Mouse (Mus musculus) MEL (cell line): ENCODE results near the gene Cggbp1. TPM values are rescaled to one million over a fixed set of nuclear protein-coding genes. Genes with fewer than 3 reads are reported as not detected.

Source experiments
- DNase-seq: peaks from one replicate; pipeline ENCODE4 v3.0.0; 2011; ENCODE audit warnings: low read depth, low spot score
- H3K27ac ChIP-seq: 2 replicates; pipeline ENCODE4 v1.5.1; 2012; ENCODE audit warnings: low read depth, mild to moderate bottlenecking, control low read depth, low read length, moderate library complexity; ENCODE audit not compliant: control insufficient read depth
- H3K27me3 ChIP-seq, 2 experiments: fragments of 150-350 bp in 1 of 2; sonication (generic) in 1 of 2; 2 replicates each; pipeline ENCODE4 v1.6.1; 2012; ENCODE audit warnings: low read length in 2 of 2, mild to moderate bottlenecking in 2 of 2, improper control_type of control experiment in 1 of 2, moderate library complexity in 1 of 2; ENCODE audit not compliant: insufficient read depth in 2 of 2, control insufficient read depth in 1 of 2
- H3K36me3 ChIP-seq, 2 experiments: 2 replicates each; pipeline ENCODE4 v1.6.1; 2012 to 2014; ENCODE audit warnings: low read length in 2 of 2, improper control_type of control experiment in 1 of 2, inconsistent platforms in 1 of 2, mild to moderate bottlenecking in 1 of 2; ENCODE audit not compliant: insufficient read depth in 2 of 2, control insufficient read depth in 1 of 2
- H3K4me1 ChIP-seq, 2 experiments: fragments of 150-350 bp in 1 of 2; sonication (generic) in 1 of 2; 2 replicates each; pipeline ENCODE4 v1.6.1; 2012; ENCODE audit warnings: low read length in 2 of 2, improper control_type of control experiment in 1 of 2, mild to moderate bottlenecking in 1 of 2; ENCODE audit not compliant: insufficient read depth in 2 of 2, control insufficient read depth in 1 of 2
- H3K4me3 ChIP-seq, 2 experiments: fragments of 150-350 bp in 1 of 2; sonication (generic) in 1 of 2; 2 replicates each; pipeline ENCODE4 v1.5.1; 2012; ENCODE audit warnings: low read depth in 2 of 2, low read length in 2 of 2, mild to moderate bottlenecking in 2 of 2, moderate library complexity in 2 of 2, control low read depth in 1 of 2, improper control_type of control experiment in 1 of 2; ENCODE audit not compliant: control insufficient read depth in 1 of 2, insufficient read depth in 1 of 2
- H3K79me2 ChIP-seq: 2 replicates; pipeline ENCODE4 v1.6.1; 2012; ENCODE audit warnings: mild to moderate bottlenecking, low read length, moderate library complexity; ENCODE audit not compliant: control insufficient read depth, poor library complexity, insufficient read depth
- H3K9ac ChIP-seq: 2 replicates; pipeline ENCODE4 v1.6.1; 2012; ENCODE audit warnings: low read depth, mild to moderate bottlenecking, control low read depth, low read length, moderate library complexity; ENCODE audit not compliant: control insufficient read depth, poor library complexity, severe bottlenecking
- H3K9me3 ChIP-seq: fragments of 150-350 bp; sonication (generic); replicated peaks from 2 replicates; pipeline ENCODE4 v1.6.1; 2012; ENCODE audit warnings: mild to moderate bottlenecking, low read length, improper control_type of control experiment, moderate library complexity; ENCODE audit not compliant: insufficient read depth
- CHD1 ChIP-seq: IDR thresholded peaks from 2 replicates; pipeline ENCODE4 v1.6.1; 2012; ENCODE audit warnings: low read depth, mild to moderate bottlenecking, inconsistent platforms, low read length, improper control_type of control experiment
- E2F4 ChIP-seq: IDR thresholded peaks from 2 replicates; pipeline ENCODE4 v1.6.1; 2011; ENCODE audit warnings: low read depth, low read length, improper control_type of control experiment, borderline replicate concordance
- ELF1 ChIP-seq: IDR thresholded peaks from 2 replicates; pipeline ENCODE4 v1.6.1; 2014; ENCODE audit warnings: low read depth, mild to moderate bottlenecking, inconsistent platforms, low read length, improper control_type of control experiment, moderate library complexity
- EP300 ChIP-seq, 2 experiments: IDR thresholded peaks; 2 replicates each; pipeline ENCODE4 v1.6.1; 2011; ENCODE audit warnings: improper control_type of control experiment in 2 of 2, low read length in 2 of 2, low read depth in 1 of 2, mild to moderate bottlenecking in 1 of 2
- ETS1 ChIP-seq: IDR thresholded peaks from 2 replicates; pipeline ENCODE4 v1.6.1; 2012; ENCODE audit warnings: low read depth, mild to moderate bottlenecking, inconsistent platforms, low read length, improper control_type of control experiment, moderate library complexity
- GABPA ChIP-seq: IDR thresholded peaks from 2 replicates; pipeline ENCODE4 v1.6.1; 2012; ENCODE audit warnings: low read depth, mild to moderate bottlenecking, inconsistent platforms, low read length, improper control_type of control experiment, moderate library complexity
- GATA1 ChIP-seq: IDR thresholded peaks from 2 replicates; pipeline ENCODE4 v1.6.1; 2011; ENCODE audit warnings: low read depth, low read length, improper control_type of control experiment
- KAT2A ChIP-seq: conservative IDR thresholded peaks from 2 replicates; pipeline ENCODE4 v1.6.1; 2012; ENCODE audit warnings: low read depth, low read length, improper control_type of control experiment, inconsistent platforms
- MAZ ChIP-seq: IDR thresholded peaks from 2 replicates; pipeline ENCODE4 v1.6.1; 2012; ENCODE audit warnings: low read depth, mild to moderate bottlenecking, inconsistent platforms, low read length, improper control_type of control experiment
- MYB ChIP-seq: IDR thresholded peaks from 2 replicates; pipeline ENCODE4 v1.6.1; 2011; ENCODE audit warnings: mild to moderate bottlenecking, low read depth, low read length, improper control_type of control experiment
- POLR2A ChIP-seq, 2 experiments: IDR thresholded peaks; 2 replicates each; pipeline ENCODE4 v1.6.1; 2011 to 2012; ENCODE audit warnings: low read length in 2 of 2, mild to moderate bottlenecking in 2 of 2, control low read depth in 1 of 2, improper control_type of control experiment in 1 of 2, low read depth in 1 of 2, moderate library complexity in 1 of 2; ENCODE audit not compliant: control insufficient read depth in 1 of 2, insufficient read depth in 1 of 2, poor library complexity in 1 of 2
- RAD21 ChIP-seq: IDR thresholded peaks from 2 replicates; pipeline ENCODE4 v1.6.1; 2011; ENCODE audit warnings: mild to moderate bottlenecking, low read depth, low read length, improper control_type of control experiment
- RCOR1 ChIP-seq: IDR thresholded peaks from 2 replicates; pipeline ENCODE4 v1.6.1; 2012; ENCODE audit warnings: low read depth, mild to moderate bottlenecking, inconsistent platforms, low read length, improper control_type of control experiment
- SIN3A ChIP-seq: IDR thresholded peaks from 2 replicates; pipeline ENCODE4 v1.6.1; 2012; ENCODE audit warnings: low read length, improper control_type of control experiment, inconsistent platforms
- SMC3 ChIP-seq: IDR thresholded peaks from 2 replicates; pipeline ENCODE4 v1.6.1; 2011; ENCODE audit warnings: low read depth, low read length, improper control_type of control experiment
- TBP ChIP-seq: IDR thresholded peaks from 2 replicates; pipeline ENCODE4 v1.8.0; 2011; ENCODE audit warnings: low read depth, low read length, improper control_type of control experiment
- TCF12 ChIP-seq: IDR thresholded peaks from 2 replicates; pipeline ENCODE4 v1.6.1; 2014; ENCODE audit warnings: low read depth, mild to moderate bottlenecking, inconsistent platforms, low read length, improper control_type of control experiment, moderate library complexity
- USF1 ChIP-seq: IDR thresholded peaks from 2 replicates; pipeline ENCODE4 v1.6.1; 2014; ENCODE audit warnings: low read depth, mild to moderate bottlenecking, inconsistent platforms, low read length, improper control_type of control experiment, moderate library complexity
- USF2 ChIP-seq, 2 experiments: IDR thresholded peaks; 2 replicates each; pipeline ENCODE4 v1.6.1; 2011 to 2012; ENCODE audit warnings: improper control_type of control experiment in 2 of 2, low read length in 2 of 2, borderline replicate concordance in 1 of 2, inconsistent platforms in 1 of 2, low read depth in 1 of 2, mild to moderate bottlenecking in 1 of 2; ENCODE audit not compliant: insufficient read depth in 1 of 2
- ZKSCAN1 ChIP-seq: IDR thresholded peaks from 2 replicates; pipeline ENCODE4 v1.6.1; 2012; ENCODE audit warnings: low read depth, mild to moderate bottlenecking, inconsistent platforms, low read length, improper control_type of control experiment, moderate library complexity
- ZMIZ1 ChIP-seq: IDR thresholded peaks from 2 replicates; pipeline ENCODE4 v1.6.1; 2012; ENCODE audit warnings: low read depth, mild to moderate bottlenecking, inconsistent platforms, low read length, improper control_type of control experiment, moderate library complexity
- ZNF384 ChIP-seq: IDR thresholded peaks from 2 replicates; pipeline ENCODE4 v1.6.1; 2012; ENCODE audit warnings: low read depth, mild to moderate bottlenecking, inconsistent platforms, low read length, improper control_type of control experiment
- polyA plus RNA-seq, 2 experiments: library from polyadenylated mRNA; stranded (reverse) in 1 of 2; unstranded in 1 of 2; fragments of >175 nt in 1 of 2; fragments of >200 nt in 1 of 2; gene quantifications; 2 replicates each; pipeline versions ENCODE4 v1.2.1 to v1.2.4; 2012; ENCODE audit warnings: low replicate concordance in 2 of 2, low read depth in 1 of 2; ENCODE audit not compliant: insufficient read length in 2 of 2, insufficient read depth in 1 of 2, missing spikeins in 1 of 2
- total RNA-seq: library from RNA; depleted of rRNA; stranded (reverse); fragments of 300-350 nt; gene quantifications from 2 replicates; pipeline ENCODE4 v1.2.3, GENCODE M21; 2012

Gene Cggbp1
- total and polyA plus RNA-seq, 3 experiments, result 36.3 to 65.5 (median 62.2) TPM

- H3K27ac ChIP-seq, result no peak overlapping the region
These were observed 25.5 kb downstream of the Cggbp1 start for GRCm38 (mm10) chr16:64877314-64877713.

GRCm38 (mm10) chr16:64878611-64879132 is 26.9 kb downstream of the Cggbp1 start:
- Histone ChIP-seq H3K4me1 (peaks cover 3 to 13% of the 10 kb centered on the region in 2 experiments), H3K4me3 (no peak overlapping the region), H3K27me3 (no peaks in the 10 kb centered on the region), H3K27ac (no peak overlapping the region), H3K79me2 (peaks cover under 1% of the 10 kb centered on the region; the same call in 1 of the 2 replicates), H3K9ac (no peak overlapping the region), H3K9me3 (no peaks in the 10 kb centered on the region), H3K36me3 (peaks cover 0 to 19% of the 10 kb centered on the region in 2 experiments; a peak in 2 of 4 replicates)
- TF ChIP-seq CHD1, result no peak
- TF ChIP-seq USF1, result peak; percentile 49; the same call in 1 of the 2 replicates
- 0 out of 2 replicates have a peak, but pooled peaks have one; percentile 1 for TF ChIP-seq RAD21
- DNase-seq, result no peak

More at GRCm38 (mm10) chr16:64877314-64877713, 25.5 kb downstream of the Cggbp1 start:
- Histone ChIP-seq H3K36me3 (peaks cover 0 to 19% of the 10 kb centered on the region in 2 experiments; a peak in 2 of 4 replicates), H3K4me3 (no peak overlapping the region), H3K9me3 (no peaks in the 10 kb centered on the region), H3K79me2 (peaks cover 3% of the 10 kb centered on the region; the same call in 1 of the 2 replicates), H3K27me3 (no peaks in the 10 kb centered on the region), H3K9ac (no peak overlapping the region), H3K4me1 (peaks cover 3 to 13% of the 10 kb centered on the region in 2 experiments)
- TF ChIP-seq ZMIZ1 (no peak), SMC3 (no peak), USF2 (IDR thresholded peaks at IDR 0.05; ENCODE audit: borderline replicate concordance in 1 of 2, insufficient read depth in 1 of 2, low read depth in 1 of 2, low read length in 2 of 2) (no peak), MAZ (no peak), RCOR1 (no peak), ZKSCAN1 (no peak), POLR2A (IDR thresholded peaks at IDR 0.05; ENCODE audit: control insufficient read depth in 1 of 2, insufficient read depth in 1 of 2, low read depth in 1 of 2, low read length in 2 of 2, poor library complexity in 1 of 2) (no peak)
- no peak for DNase-seq

- no peaks in the 10 kb centered on the region for H3K9me3 ChIP-seq
- H3K27me3 ChIP-seq, result no peaks in the 10 kb centered on the region
- TF ChIP-seq GATA1 (peak; percentile 41), POLR2A (IDR thresholded peaks at IDR 0.05; ENCODE audit: control insufficient read depth in 1 of 2, insufficient read depth in 1 of 2, low read depth in 1 of 2, low read length in 2 of 2, poor library complexity in 1 of 2) (no peak), EP300 (IDR thresholded peaks at IDR 0.05; ENCODE audit: low read depth in 1 of 2, low read length in 2 of 2) (peak; percentile 56 to 60), RCOR1 (peak; percentile 63; the same call in 1 of the 2 replicates), ZNF384 (peak; percentile 95), ETS1 (0 out of 2 replicates have a peak, but pooled peaks have one; percentile 5), TCF12 (no peak), ELF1 (peak; percentile 48; the same call in 1 of the 2 replicates), SIN3A (peak; percentile 53; the same call in 1 of the 2 replicates), TBP (peak; percentile 4; the same call in 1 of the 2 replicates), GABPA (no peak), MYB (no peak), KAT2A (no peak), E2F4 (no peak)
- H3K4me1 ChIP-seq, result peaks cover 3 to 23% of the 10 kb centered on the region in 2 experiments
- peak; percentile 61 for DNase-seq
- H3K36me3 ChIP-seq, result peaks cover 0 to 28% of the 10 kb centered on the region in 2 experiments; a peak in 2 of 4 replicates
- peak overlapping the region; percentile 33 to 42 for H3K4me3 ChIP-seq
- no peaks in the 10 kb centered on the region for H3K79me2 ChIP-seq
- H3K27ac ChIP-seq, result peak overlapping the region; percentile 62
- peak overlapping the region; percentile 54 for H3K9ac ChIP-seq
These were observed 27.9 kb downstream of the Cggbp1 start for GRCm38 (mm10) chr16:64879735-64880134.
